Mouse (Mus musculus): ENCODE results near the gene Zfp791.

DNA sequence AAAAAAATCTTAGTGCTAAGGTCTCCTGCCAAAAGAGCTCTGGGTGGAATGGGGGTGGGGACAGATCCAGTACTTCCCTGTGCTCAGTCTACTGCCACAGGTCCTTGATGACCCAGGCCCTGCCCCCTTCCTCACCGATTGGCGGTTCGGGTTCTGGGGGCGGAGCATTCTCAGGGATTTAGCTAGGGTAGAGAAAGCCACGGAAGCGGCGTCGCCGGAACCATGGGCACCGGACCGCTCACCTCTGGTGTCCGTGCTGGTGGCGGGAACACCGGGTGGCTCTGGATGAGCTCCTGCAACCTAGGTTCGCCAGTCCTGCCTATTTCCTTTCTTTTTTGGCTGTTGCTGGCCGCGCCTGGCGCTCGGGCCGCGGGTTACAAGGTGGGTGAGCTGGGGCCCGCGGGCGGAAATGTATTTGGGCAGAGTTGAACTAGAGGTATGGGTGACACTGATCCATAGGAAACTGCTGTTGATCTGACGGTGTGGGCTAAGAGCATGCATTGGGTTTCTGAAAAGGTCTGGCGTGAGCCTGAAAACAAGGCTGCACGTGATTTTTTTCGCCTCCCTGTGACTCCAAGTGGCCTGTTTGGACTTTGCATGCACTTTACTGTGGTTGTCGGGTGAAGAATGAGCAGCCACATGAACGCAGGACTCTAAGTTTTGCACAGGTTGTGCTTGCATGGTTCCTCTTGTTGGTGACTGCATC is 39.6 kb downstream of the Zfp791 start, which contains the start of gene Man2b1:
- TF ChIP-seq CTCF (IDR thresholded peaks at IDR 0.05; ENCODE audit: low read depth, low read length) (no peak), POLR2A (IDR thresholded peaks at IDR 0.05; ENCODE audit: borderline replicate concordance, low read depth, low read length) (peak; percentile 99)
